Mouse (Mus musculus): ENCODE data around the gene Nav1.

Gene Nav1

DNA sequence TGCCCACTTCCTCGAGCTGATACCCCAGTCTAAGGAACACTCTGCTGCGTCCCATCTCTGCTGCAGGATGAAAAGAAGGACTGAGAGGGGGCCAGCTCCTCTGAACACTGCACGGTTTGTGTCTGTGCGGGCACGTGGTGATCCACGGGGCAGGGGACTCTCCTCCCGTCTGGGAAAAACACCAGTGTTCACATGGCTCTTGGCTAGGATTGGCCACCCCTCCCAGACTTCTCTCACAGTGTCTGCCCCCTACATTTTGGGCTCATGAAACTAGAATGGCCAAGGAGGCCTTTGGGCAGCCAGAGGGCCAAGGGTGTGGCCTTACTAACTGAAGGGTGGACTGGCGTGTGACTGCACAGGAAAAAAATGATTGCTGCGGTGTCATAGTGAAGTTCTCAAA is 125.4 kb downstream of the Nav1 start:
- no peak for DNase-seq

DNA sequence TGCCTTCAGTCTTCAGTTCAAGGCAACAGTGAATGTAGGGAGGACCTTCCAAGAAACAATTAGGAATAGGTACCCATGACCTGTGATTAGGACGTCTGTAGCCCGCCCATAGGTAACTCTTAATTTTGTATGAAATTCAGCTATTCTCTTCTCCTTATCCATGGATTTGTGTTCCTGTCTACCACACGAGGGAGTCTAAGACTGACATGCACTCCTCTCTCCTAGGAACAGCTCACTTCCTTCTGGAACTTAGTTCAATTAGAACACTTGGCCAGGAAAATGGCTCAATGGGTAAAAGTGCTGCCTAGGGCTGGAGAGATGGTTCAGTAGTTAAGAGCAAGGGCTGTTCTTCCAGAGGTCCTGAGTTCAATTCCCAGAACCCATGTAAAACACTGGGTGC is 126.3 kb downstream of the Nav1 start:
- no peak for DNase-seq

DNA sequence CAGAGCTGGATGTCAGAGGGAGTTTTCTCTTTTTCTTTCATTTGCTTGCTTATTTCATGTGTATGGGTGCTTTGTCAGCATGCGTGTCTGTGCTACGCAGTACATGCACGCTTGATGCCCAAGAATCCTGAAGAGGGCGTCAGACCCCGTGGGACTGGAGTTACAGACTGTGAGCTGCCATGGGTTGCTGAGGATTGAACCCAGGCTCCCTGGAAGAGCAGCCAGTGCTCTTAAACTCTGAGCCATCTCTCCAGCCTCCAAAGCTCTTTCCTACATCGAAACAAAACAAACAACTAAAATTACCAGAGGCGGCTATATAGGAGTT is 131.6 kb downstream of the Nav1 start:
- DNase-seq, result no peak

DNA sequence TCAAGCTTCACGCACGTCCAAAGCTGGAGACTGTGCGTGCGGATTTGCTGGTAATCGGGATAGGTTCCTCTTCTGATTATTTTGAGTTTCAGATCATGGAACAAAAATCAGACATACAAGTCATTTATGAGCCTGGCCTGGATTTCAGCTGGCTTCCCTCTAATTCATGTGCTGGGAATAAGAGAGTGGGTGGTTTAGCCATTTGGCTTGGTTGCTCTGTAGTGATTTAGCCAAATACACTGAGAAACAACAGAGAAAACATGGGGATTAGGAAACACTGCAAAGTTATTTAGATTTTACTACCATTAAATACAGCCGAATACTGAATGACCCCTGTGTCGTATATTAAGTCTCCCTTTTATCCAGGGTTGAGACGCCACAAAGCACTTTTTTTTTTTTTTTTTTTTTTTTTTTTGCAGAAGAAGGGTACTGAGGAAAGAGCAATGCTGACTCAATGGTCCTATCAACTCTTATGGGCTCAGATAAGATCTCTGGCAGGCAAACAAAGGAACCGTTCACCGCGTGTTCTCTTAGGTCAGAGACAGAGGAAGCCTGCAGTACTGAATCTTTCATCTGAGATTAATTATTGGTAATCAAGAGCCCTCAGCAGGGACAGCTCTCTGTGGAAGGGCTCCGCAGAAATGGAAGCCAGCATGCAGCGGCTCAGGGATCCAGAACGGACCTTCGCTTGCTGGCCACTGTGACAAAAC is 132.1 kb downstream of the Nav1 start:
- peak; percentile 39 for DNase-seq

DNA sequence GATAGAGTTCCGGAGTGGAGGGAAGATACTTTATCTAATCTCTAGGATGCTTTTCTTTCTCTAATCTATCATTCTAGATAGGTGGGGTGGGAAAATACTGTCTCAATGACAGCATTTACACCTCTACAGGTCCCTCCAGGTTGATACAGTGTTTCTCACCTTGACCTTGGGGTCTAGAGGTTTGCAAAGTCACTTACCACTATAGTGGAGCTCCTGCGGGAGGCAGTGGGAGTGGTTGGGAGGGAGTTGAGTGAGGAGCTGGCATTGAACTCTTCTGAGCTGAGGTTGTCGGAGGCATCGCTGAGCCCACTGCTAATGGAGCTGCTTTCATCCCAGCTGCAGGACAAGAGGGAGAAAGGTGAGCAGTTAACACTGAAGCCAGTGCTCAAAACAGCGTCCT is 134.6 kb downstream of the Nav1 start:
- no peak for DNase-seq

DNA sequence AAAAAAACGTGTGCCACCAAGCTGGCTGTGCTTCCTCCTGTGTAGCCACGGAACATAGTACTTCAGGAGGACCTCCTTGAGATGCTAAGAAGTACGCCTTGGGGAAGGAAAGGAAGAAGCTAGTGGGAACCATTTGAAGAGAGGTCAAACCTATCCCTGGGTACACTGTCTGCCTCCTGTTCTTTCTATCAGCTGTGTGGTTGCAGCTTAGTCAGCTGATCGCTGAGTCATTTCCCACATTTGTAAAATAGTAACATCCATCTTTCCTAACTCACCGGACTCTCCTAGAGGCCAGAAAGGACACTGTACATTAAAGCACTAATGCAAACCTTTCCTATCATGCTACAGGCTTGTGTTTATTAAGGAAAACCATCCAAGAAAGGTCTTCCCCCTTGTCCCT is 135.4 kb downstream of the Nav1 start:
- DNase-seq, result no peak

DNA sequence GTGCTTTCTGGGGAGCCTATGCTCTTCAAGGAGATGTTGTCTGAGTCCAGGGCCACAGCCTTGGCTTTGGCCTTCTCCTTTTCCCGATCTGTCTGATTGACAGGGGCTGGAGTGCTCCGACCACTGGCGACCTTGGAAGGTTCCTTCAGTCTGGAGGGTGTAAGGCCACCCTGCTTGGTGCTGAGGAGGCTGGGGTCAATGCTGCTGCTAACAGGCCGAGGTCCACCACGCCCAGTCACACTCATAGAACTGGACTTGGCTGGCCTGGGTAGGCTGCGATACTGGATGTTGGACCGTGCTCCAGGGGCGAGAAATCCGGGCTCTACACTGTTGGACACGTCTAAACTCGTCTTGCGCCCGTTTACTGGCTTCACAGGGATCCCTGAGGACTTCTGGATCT is 136.5 kb downstream of the Nav1 start:
- no peak for DNase-seq

DNA sequence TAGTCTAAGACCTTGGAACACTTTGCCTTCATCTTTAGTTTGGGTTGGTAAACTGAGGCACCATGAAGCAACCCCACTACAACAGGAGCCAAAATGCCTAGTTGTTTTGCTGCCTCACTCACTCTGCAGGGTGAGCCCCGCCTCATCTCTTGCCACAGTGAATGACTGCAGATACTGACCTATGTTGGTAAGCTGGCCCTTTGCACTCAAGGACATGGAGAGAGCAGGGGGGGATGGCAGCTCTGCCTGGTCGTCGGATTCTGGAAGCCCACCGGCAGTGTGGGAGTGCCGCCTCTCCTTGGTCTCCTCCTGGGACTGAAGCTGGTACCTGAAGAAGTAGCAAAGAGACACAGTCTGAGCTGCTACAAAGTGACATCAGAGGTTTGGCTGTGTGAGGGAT is 139.6 kb downstream of the Nav1 start:
- DNase-seq, result no peak

DNA sequence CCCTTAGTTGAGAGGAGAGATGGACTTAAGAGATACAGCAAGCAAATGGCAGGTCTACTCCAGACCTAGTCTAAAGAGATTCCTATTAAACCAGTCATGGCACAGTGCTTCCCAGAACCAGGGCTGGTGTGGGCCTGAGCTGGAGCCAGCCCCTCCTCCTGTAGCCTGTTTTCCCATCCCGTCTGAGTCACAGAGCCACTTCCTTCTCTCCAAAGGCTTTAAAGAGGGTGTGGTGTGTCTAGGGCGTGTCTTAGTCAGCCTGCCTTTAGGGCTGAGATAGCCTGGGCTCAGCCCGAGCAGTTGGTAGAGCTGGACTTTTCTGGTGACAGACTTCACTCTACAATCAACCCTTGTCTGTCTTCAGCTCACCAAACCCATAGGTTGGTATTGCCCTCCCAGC is 140.2 kb downstream of the Nav1 start:
- DNase-seq, result no peak

DNA sequence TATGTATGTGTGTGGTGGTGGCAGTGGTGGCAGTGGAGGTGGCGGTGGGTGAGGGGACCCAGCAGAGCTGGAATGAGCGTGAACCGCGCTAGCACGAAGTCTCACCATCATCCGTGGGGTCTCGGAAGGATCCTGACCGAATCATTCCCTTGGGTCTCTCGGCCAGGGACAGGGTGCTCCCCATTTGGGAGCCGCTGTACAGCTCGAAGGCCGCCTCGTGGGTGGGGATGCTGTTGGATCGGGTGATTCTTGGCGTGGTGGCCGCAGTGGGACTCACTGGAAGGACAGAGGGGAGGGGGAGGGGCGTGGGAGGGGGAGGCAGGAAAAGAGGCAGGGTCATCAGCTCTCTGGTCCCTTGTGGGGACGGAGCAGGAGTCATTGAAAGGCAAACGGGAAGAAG is 141.4 kb downstream of the Nav1 start:
- no peak for DNase-seq

DNA sequence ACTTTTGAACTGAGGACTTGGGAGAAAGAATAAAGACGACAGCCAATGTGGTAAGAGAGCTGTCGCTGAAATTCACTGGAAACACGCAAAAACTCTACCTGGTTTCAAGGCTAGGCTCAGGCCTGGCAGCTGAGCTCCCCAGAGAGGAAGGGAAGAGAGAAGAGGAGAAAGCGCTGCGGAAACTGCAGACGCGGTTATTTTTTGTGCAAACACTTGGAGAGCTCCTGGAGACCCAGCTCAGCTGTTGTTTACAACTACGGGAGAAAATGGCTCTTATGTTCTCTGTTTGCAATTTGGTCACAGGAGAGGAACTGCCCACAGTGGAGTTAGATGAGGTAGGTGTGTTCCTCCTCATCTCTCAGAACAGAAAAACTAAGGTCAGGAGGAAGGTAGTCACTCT is 144.4 kb downstream of the Nav1 start:
- DNase-seq, result peak; percentile 30

DNA sequence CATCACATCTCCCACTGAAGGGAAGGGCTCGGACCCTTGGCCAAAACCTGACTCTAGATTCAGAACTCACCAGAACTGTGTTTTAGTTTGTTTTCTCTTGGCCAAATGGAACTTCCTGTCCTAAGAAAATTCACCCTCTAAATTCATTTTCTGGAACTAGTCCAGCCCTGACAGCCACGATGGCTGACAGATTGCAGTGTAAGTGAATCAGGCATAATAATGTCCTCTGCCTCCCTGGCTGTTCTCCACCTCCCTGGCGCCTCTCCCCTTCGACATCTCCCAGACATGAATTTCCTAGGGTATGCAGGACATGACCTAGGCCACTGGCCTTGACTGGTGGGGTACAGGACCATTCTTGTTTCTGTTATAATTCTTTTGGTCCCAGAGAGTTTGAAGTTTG is 144.8 kb downstream of the Nav1 start:
- DNase-seq, result peak; percentile 72

DNA sequence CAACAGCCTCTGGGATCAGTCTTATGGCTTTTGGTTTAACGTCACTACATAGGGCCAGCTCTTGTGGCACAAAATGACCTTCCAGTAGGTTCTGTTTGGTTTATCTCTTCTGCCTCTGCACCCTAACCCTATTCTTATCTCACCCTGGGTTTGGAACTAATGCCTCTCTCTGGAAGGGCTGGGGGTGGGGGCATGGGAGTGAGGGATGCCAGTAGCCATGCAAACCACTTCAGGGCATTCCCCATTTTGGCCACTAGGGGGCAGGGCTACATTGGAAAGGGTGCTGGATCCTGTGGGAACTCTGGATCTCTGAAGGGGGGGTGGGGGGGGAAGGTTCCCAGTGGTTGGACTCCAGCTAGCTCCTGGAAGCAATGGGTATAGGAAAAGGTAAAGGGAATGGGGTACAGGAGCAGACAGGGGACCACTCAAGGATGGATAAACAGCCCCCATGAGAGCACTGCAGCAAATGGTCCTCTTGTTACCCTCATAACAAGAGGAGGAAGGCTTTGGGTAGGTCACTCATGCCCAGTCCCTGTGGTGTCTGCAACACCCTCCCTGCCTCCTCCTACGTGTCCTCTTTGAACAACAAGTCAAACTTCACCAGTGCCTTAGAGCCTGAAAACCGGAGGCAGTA is 145.9 kb downstream of the Nav1 start:
- peak; percentile 89 for DNase-seq

DNA sequence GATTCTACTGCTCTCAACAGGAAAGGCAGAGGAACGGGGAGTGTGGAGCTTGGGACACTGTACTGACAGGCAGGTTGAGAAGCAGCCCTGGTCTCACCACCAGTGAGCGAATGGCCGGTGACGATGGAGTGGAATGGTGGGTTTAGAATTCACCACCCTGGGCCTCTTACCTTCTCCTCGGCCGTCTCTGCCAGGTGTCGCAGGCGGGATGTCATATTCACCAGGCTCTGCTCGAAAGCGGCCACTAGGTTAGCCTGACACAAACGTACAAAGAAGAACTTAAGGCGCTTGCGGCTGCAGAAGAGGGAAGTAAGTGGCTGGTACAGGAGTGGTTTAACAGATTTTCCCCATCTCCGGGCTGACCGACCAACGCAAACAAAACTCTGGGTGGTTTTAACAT is 146.6 kb downstream of the Nav1 start:
- no peak for DNase-seq

DNA sequence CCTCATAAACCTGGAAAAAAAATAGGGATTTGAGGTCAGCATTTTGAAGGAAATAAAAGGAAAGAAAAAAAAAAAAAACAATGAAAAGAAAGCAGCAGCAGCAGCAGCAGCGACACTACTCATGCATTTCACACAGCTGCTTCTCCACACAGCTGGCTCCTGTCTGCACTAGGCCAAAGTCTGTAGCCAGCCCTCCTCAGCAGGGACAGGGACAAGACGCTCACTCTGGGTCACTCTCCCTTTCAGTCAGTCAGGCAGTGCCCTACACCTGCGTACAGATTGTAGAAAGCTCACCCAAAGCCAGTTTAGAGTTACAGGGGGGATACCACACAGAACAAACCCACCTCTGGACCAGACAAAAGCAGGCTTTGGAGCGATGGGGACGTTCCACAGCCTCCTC is 149.2 kb downstream of the Nav1 start:
- DNase-seq, result peak; percentile 43

DNA sequence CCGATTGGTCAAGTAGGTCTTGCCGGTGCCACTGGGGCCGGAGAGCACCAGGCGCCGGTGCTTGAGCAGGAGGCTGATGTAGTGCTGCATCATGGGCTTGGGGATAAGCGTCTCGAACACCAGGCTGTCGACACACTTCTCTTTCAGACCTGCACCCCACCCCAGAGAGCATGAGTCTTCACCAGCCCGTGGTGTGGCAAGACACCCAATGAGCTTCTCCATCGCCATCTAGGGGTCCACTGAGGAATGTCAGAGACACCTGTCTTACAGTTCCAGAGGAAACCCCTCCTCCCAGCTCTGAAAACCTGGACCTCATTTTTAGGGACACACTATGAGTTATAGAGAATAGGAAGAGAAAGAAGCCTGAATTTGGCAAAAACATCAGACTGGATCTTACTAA is 154.8 kb downstream of the Nav1 start:
- peak; percentile 60 for DNase-seq

DNA sequence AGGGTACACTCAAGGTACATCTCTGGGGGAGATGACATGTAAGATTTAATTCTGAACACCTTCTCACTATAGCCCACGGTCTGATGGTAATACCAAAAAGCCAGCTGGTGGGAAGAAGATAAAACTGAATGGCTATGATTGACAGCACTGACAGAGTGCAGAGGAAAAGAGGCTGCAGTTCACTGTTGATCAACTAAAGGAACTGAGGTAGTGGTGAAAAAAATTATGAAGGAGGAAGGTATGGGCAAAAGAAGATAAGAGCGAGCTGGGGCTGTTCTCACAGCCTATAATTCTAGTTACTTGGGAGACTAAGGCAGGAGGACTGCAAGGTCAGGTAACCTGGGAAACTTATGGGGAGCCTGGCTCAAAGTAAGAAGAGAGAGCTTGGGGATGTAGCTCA is 155.7 kb downstream of the Nav1 start:
- DNase-seq, result no peak

DNA sequence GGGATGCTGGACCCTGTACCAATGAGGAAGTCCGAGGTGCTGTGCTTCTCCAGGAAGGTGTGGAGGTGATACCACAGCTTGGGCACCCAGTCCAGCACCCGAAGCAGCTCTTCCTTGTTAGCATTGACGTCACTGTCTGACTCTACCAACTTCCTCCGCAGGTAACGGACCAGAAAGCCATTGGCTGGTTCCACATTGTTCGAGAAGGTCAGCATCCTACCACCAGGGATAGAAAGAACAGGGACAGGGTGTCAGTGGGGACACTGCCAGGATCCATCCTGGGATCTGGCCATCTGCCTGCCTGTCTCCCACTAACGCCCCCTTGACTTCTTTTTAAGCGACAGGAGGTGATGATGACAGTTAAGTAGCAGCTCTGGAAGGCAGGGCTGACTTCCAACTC is 157.2 kb downstream of the Nav1 start:
- DNase-seq, result no peak

DNA sequence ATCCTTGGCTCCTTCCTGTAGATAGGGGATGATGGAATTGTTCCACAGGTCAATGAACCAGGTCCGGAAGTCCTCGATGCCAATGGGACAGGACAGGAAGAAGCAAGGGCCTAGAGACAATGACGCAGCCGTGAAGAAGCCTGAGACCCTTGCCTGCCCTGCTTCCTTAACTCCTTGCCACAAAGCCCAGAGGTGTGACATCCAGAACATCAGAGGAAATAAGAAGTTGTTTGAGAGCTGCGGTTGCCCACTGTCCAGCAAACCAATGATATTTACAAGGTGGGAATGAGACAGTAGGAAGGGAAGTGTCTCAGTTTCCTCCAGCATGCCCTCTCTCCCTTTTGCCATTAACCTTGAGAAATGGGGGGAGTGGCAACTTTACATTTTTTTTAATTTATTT is 158.2 kb downstream of the Nav1 start:
- no peak for DNase-seq

DNA sequence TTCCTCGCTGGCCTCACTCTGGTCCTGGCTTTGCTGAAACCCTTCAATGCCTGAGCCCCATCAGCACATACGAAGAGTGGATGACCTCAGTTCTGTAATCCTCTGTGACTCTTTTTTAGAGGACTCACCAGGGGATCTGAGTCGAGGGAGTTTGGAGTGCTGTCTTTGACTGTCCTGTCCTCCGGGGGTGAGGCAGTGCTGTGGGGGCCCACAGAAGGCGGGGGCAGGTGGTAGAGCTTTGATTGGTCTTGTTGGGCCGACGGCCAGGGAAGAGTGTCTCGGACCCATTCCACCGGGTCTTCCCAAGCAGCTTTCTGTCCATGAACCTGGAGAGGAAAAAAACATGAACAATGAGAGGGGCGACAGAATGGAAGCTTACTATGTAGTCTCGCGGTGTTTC is 163.6 kb downstream of the Nav1 start:
- DNase-seq, result no peak

DNA sequence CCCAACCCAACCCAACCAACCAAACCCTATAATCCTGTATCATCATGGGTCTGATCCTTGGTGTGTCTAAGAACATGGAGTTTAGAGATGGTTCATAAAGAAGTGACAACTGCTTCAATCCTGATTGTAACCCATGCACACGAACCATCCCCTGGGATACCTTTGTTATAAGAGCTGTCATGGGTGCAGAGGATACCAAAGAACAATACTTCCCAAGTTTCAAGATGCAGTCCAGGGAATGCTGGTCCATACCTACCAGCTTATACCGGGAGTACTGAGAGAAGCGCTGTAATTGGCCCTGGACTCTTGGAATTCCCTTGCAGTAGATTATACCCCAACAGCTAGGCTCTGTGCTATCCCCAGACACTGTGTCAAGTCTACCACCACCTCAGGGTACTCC is 165.2 kb downstream of the Nav1 start:
- DNase-seq, result no peak

DNA sequence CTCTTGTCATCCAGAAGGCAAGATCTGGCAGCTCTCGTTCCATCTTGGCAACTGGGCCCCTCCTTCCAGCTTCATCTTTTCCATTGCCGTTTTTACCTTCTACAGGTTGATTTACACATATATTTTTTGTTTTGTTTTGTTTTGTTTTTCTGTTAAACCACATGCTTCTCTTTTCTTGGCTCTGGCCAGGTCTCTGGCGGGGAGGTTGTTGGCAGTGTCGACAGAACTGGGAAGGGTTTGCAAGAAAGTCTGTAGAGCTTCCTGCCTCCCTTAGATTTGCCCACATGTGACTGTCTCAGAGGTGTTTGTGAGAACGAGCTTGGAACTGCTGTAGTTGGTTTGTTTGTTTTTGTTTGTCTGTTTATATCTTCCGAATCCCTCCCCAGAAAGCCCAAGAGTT is 166.1 kb downstream of the Nav1 start:
- DNase-seq, result no peak

DNA sequence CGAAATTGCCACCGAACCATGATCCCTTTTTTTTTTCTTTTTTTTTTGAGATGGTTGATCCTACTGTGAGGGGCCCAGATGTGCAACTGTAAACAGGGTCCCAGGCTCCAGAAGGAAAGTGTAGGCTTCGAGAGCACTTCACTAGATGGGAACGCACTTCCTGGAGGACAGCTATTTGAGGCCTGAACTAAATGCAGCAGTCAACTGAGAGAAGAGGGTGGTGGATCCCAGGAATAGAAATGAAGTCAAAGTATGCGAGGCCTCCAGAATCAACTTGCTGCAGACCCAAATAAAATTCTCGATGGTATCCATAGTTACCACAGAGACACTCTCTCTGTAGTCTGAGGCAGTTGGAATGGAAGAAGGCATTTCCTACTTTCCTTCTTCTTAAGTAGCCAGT is 168.3 kb downstream of the Nav1 start:
- DNase-seq, result no peak

DNA sequence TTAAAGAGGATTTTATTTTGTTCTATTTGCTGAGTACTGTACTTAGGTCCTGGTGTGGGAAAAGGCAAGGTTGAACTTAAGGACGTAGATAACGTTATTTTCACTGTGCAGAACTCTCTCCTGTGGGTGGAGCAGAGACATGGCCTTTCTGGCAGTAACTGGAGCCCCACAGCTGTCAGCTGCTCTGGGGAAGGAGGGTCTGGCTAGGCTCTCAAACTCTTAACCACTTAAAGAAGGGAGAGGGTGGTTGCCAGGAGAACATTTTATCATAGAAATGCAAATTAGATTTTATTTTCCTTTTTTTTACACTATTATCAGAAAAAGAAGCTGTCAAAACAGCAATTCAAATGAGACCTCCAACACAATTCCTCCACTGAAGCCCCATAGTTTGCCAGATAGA is 171.3 kb downstream of the Nav1 start:
- peak; percentile 25 for DNase-seq

DNA sequence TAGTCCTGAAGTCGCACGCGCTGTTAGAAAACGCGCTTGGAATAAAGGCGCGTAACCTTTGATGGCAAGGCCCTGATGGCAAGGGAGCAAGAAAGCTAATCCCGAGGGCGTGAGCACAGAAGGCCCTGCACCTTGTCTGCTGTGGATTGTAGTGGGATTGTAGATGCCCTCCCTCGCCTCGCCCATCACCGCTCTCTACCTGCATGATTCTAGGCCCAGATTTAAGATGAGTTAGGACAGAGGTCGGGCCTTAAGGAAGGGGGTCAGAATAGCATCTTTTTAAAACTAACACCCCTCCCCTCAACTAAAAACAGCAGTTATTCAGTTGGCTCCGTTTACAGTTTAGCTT is 176.5 kb downstream of the Nav1 start:
- DNase-seq, result no peak

All from kidney, postnatal 10 days (tissue).